Mouse (Mus musculus): ENCODE data around the gene Emg1. TPM values are rescaled to one million over a fixed set of nuclear protein-coding genes. Genes with fewer than 3 reads are reported as not detected.

The Emg1 gene
- polyA plus RNA-seq, 1 experiment, result 149 TPM

GRCm38 (mm10) chr6:124738511-124739023, 26.6 kb upstream of the Emg1 start, which contains the start of gene Ptpn6:
Ptpn6 (minus strand) TSS chr6:124738714.
- TF ChIP-seq POLR2A (IDR thresholded peaks at IDR 0.05; ENCODE audit: borderline replicate concordance, control insufficient read depth, low read depth, low read length) (no peak), CTCF (IDR thresholded peaks at IDR 0.05; ENCODE audit: control insufficient read depth, insufficient read depth, low read length) (no peak)
- Histone ChIP-seq H3K4me1 (ENCODE audit: control insufficient read depth, insufficient read depth, low read length) (peaks cover 8% of the 10 kb centered on the region), H3K27ac (ENCODE audit: control insufficient read depth, insufficient read depth, low read depth, low read length, poor library complexity) (peak within 1 kb of the TSS; percentile 55), H3K4me3 (replicated peaks; ENCODE audit: control insufficient read depth, low read depth, low read length) (peak within 1 kb of the TSS; percentile 31)
- WGBS, result 12% methylated on average over 15 of the region's 15 CpGs

GRCm38 (mm10) chr6:124737040-124737439, 25.1 kb upstream of the Emg1 start:
- Histone ChIP-seq H3K27ac (ENCODE audit: control insufficient read depth, insufficient read depth, low read depth, low read length, poor library complexity) (no peak overlapping the region), H3K4me1 (ENCODE audit: control insufficient read depth, insufficient read depth, low read length) (peaks cover 11% of the 10 kb centered on the region), H3K4me3 (replicated peaks; ENCODE audit: control insufficient read depth, low read depth, low read length) (no peak overlapping the region)
- TF ChIP-seq CTCF (IDR thresholded peaks at IDR 0.05; ENCODE audit: control insufficient read depth, insufficient read depth, low read length), result no peak
- no peak for TF ChIP-seq POLR2A (IDR thresholded peaks at IDR 0.05; ENCODE audit: borderline replicate concordance, control insufficient read depth, low read depth, low read length)
- 85% methylated on average over 11 of the region's 11 CpGs for WGBS

- peaks cover 10% of the 10 kb centered on the region for H3K4me1 ChIP-seq (ENCODE audit: control insufficient read depth, insufficient read depth, low read length)
- no peak for TF ChIP-seq POLR2A (IDR thresholded peaks at IDR 0.05; ENCODE audit: borderline replicate concordance, control insufficient read depth, low read depth, low read length)
- no peak for TF ChIP-seq CTCF (IDR thresholded peaks at IDR 0.05; ENCODE audit: control insufficient read depth, insufficient read depth, low read length)
- H3K27ac ChIP-seq (ENCODE audit: control insufficient read depth, insufficient read depth, low read depth, low read length, poor library complexity), result no peak overlapping the region
- 59% methylated on average over 3 of the region's 3 CpGs for WGBS
- no peak overlapping the region for H3K4me3 ChIP-seq (replicated peaks; ENCODE audit: control insufficient read depth, low read depth, low read length)
Observed at GRCm38 (mm10) chr6:124734417-124734816, 22.4 kb upstream of the Emg1 start.

- H3K4me3 ChIP-seq (replicated peaks; ENCODE audit: control insufficient read depth, low read depth, low read length), result peak overlapping the region; percentile 87
- H3K4me1 ChIP-seq (ENCODE audit: control insufficient read depth, insufficient read depth, low read length), result peaks cover 10% of the 10 kb centered on the region
- peak overlapping the region; percentile 92 for H3K27ac ChIP-seq (ENCODE audit: control insufficient read depth, insufficient read depth, low read depth, low read length, poor library complexity)
- WGBS, result 1% methylated on average over 19 of the region's 19 CpGs
- TF ChIP-seq CTCF (IDR thresholded peaks at IDR 0.05; ENCODE audit: control insufficient read depth, insufficient read depth, low read length), result 0 out of 2 replicates have a peak, but pooled peaks have one; percentile 3
- peak; percentile 98; the same call in 1 of the 2 replicates for TF ChIP-seq POLR2A (IDR thresholded peaks at IDR 0.05; ENCODE audit: borderline replicate concordance, control insufficient read depth, low read depth, low read length)
Observed at GRCm38 (mm10) chr6:124732476-124733370, 20.7 kb upstream of the Emg1 start.

GRCm38 (mm10) chr6:124731038-124731437, 19.1 kb upstream of the Emg1 start:
- no peak for TF ChIP-seq POLR2A (IDR thresholded peaks at IDR 0.05; ENCODE audit: borderline replicate concordance, control insufficient read depth, low read depth, low read length)
- H3K4me3 ChIP-seq (replicated peaks; ENCODE audit: control insufficient read depth, low read depth, low read length), result peak overlapping the region; percentile 87
- H3K27ac ChIP-seq (ENCODE audit: control insufficient read depth, insufficient read depth, low read depth, low read length, poor library complexity), result peak overlapping the region; percentile 92; the same call in 1 of the 2 replicates
- H3K4me1 ChIP-seq (ENCODE audit: control insufficient read depth, insufficient read depth, low read length), result peaks cover 10% of the 10 kb centered on the region
- 65% methylated on average over 7 of the region's 7 CpGs for WGBS

GRCm38 (mm10) chr6:124729850-124730705, 18.1 kb upstream of the Emg1 start:
- Histone ChIP-seq H3K4me1 (ENCODE audit: control insufficient read depth, insufficient read depth, low read length) (peaks cover 12% of the 10 kb centered on the region), H3K27ac (ENCODE audit: control insufficient read depth, insufficient read depth, low read depth, low read length, poor library complexity) (peak overlapping the region; percentile 95), H3K4me3 (replicated peaks; ENCODE audit: control insufficient read depth, low read depth, low read length) (peak overlapping the region; percentile 70)
- WGBS, result 15% methylated on average over 8 of the region's 8 CpGs
- no peak for TF ChIP-seq POLR2A (IDR thresholded peaks at IDR 0.05; ENCODE audit: borderline replicate concordance, control insufficient read depth, low read depth, low read length)
- TF ChIP-seq CTCF (IDR thresholded peaks at IDR 0.05; ENCODE audit: control insufficient read depth, insufficient read depth, low read length), result no peak

- TF ChIP-seq POLR2A (IDR thresholded peaks at IDR 0.05; ENCODE audit: borderline replicate concordance, control insufficient read depth, low read depth, low read length) (no peak), CTCF (IDR thresholded peaks at IDR 0.05; ENCODE audit: control insufficient read depth, insufficient read depth, low read length) (no peak)
- H3K27ac ChIP-seq (ENCODE audit: control insufficient read depth, insufficient read depth, low read depth, low read length, poor library complexity), result no peak overlapping the region
- WGBS, result 90% methylated on average over 10 of the region's 10 CpGs
- H3K4me3 ChIP-seq (replicated peaks; ENCODE audit: control insufficient read depth, low read depth, low read length), result no peak overlapping the region
- H3K4me1 ChIP-seq (ENCODE audit: control insufficient read depth, insufficient read depth, low read length), result peaks cover 18% of the 10 kb centered on the region
Observed at GRCm38 (mm10) chr6:124728621-124729020, 16.6 kb upstream of the Emg1 start.

GRCm38 (mm10) chr6:124724472-124724871, 12.5 kb upstream of the Emg1 start:
- Histone ChIP-seq H3K4me3 (replicated peaks; ENCODE audit: control insufficient read depth, low read depth, low read length) (no peak overlapping the region), H3K4me1 (ENCODE audit: control insufficient read depth, insufficient read depth, low read length) (peaks cover 28% of the 10 kb centered on the region), H3K27ac (ENCODE audit: control insufficient read depth, insufficient read depth, low read depth, low read length, poor library complexity) (peak overlapping the region; percentile 80)
- TF ChIP-seq CTCF (IDR thresholded peaks at IDR 0.05; ENCODE audit: control insufficient read depth, insufficient read depth, low read length) (no peak), POLR2A (IDR thresholded peaks at IDR 0.05; ENCODE audit: borderline replicate concordance, control insufficient read depth, low read depth, low read length) (no peak)
- 36% methylated on average over 10 of the region's 10 CpGs for WGBS
